Mouse (Mus musculus) midbrain, embryonic 15.5 days (tissue): ENCODE results near the gene Rrm1. TPM values are rescaled to one million over a fixed set of nuclear protein-coding genes. Genes with fewer than 3 reads are reported as not detected.
"Not testable (repeated sequence)": the region's sequence is repeated elsewhere in the genome, so short reads cannot be mapped to it uniquely, and the experiment has no call there.

ENCODE experiments used
- ATAC-seq: fragments of 200-750 bp; cut with Nextera tagmentation; replicated peaks from 2 replicates; pipeline ENCODE4 v1.8.0; 2017; ENCODE audit warnings: moderate TSS enrichment
- H3K27ac ChIP-seq: fragments of 300-500 bp; sonication (generic); 2 replicates; pipeline ENCODE4 v1.5.1; 2015; ENCODE audit warnings: mild to moderate bottlenecking, inconsistent platforms
- H3K27me3 ChIP-seq: fragments of 300-500 bp; sonication (generic); replicated peaks from 2 replicates; pipeline ENCODE4 v1.6.1; 2015; ENCODE audit warnings: inconsistent platforms
- H3K36me3 ChIP-seq: fragments of 300-500 bp; sonication (generic); replicated peaks from 2 replicates; pipeline ENCODE4 v1.6.1; 2015; ENCODE audit warnings: inconsistent platforms
- H3K4me1 ChIP-seq: fragments of 300-500 bp; sonication (generic); 2 replicates; pipeline ENCODE4 v1.6.1; 2015; ENCODE audit warnings: inconsistent platforms
- H3K4me2 ChIP-seq: fragments of 300-500 bp; sonication (generic); 2 replicates; pipeline ENCODE4 v1.6.1; 2015; ENCODE audit warnings: inconsistent platforms, mild to moderate bottlenecking, moderate library complexity
- H3K4me3 ChIP-seq: fragments of 300-500 bp; sonication (generic); 2 replicates; pipeline ENCODE4 v1.5.1; 2015; ENCODE audit warnings: mild to moderate bottlenecking, inconsistent platforms
- H3K9ac ChIP-seq: fragments of 300-500 bp; sonication (generic); 2 replicates; pipeline ENCODE4 v1.6.1; 2015; ENCODE audit warnings: mild to moderate bottlenecking, inconsistent platforms
- H3K9me3 ChIP-seq: fragments of 300-500 bp; sonication (generic); 2 replicates; pipeline ENCODE4 v1.6.1; 2016; ENCODE audit warnings: inconsistent platforms
- WGBS: fragments of 180-500 bp; shearing (Covaris S2); methylation state at CpG from one replicate; pipeline ENCODE4 v1.1.7; 2015; ENCODE audit warnings: mixed read lengths; 5-methylcytosine and 5-hydroxymethylcytosine counted together
- polyA plus RNA-seq: library from polyadenylated mRNA; unstranded; fragments of >200 nt; fragmentation: Nextera tagmentation; extraction: Ambion mirVana; gene quantifications from 2 replicates; pipeline ENCODE4 v1.2.1, GENCODE M21; 2015

Gene Rrm1
- 44.7 and 48.9 TPM in 2 replicates for polyA plus RNA-seq

DNA sequence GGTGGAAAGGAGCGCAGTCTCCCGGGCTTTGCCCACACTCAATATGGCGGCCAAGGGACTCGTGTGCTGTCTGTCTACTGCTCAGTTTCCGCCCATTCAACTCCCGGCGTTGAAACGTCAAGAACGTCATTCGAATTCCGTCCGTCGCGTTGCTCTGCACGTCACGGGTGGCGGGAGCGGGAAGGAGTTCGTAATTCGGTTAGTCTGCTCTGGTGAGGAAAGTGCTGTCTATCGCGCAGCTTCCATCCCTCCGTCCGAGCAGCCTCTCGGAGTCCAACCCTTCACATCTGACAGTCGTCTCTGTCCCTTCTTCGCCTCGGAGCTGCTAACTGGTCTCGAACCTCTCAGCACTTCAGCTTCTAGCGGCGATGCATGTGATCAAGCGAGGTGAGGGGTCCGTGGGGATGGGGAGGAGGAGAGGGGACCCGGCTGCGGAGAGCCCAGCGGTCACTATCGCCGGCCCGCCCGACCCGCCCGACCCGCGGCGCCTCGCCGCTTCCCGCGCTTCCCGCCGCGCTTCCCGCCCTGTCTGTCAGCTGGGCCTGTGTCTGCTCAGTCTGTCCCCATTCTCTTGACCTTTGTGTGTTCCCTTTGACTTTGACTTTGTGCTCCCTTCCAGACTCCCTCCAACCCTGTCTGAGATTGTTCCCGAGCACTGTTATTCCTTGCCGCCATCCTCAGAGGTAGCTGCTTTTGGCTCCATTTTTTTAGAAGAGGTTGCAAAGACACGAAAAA lies at the start of gene Rrm1:
Gene Rrm1 (plus strand): TSS at position 39 of the 735 bp plus-strand sequence.
- ATAC-seq = peak; percentile 100
- H3K4me3 ChIP-seq = peak within 1 kb of the TSS; percentile 76
- peak within 1 kb of the TSS; percentile 67 for H3K9ac ChIP-seq
- H3K4me1 ChIP-seq = peaks cover 17% of the 10 kb centered on the region
- under 1% methylated on average over 56 of the region's 56 CpGs for WGBS
- peak within 1 kb of the TSS; percentile 54 for H3K27ac ChIP-seq
- peaks cover 6% of the 10 kb centered on the region for H3K36me3 ChIP-seq
- H3K4me2 ChIP-seq = peak within 1 kb of the TSS; percentile 87
- H3K27me3 ChIP-seq = no peaks in the 10 kb centered on the region
- no peaks in the 10 kb centered on the region for H3K9me3 ChIP-seq

GRCm38 (mm10) chr7:102393898-102394297 lies 47.6 kb upstream of the Rrm1 start:
- Histone ChIP-seq H3K27me3 (no peaks in the 10 kb centered on the region), H3K36me3 (no peaks in the 10 kb centered on the region), H3K27ac (no peak overlapping the region), H3K9ac (no peak overlapping the region), H3K9me3 (no peaks in the 10 kb centered on the region), H3K4me3 (no peak overlapping the region), H3K4me1 (no peaks in the 10 kb centered on the region), H3K4me2 (no peak overlapping the region)
- 94% methylated on average over 2 of the region's 2 CpGs for WGBS
- ATAC-seq = no peak

DNA sequence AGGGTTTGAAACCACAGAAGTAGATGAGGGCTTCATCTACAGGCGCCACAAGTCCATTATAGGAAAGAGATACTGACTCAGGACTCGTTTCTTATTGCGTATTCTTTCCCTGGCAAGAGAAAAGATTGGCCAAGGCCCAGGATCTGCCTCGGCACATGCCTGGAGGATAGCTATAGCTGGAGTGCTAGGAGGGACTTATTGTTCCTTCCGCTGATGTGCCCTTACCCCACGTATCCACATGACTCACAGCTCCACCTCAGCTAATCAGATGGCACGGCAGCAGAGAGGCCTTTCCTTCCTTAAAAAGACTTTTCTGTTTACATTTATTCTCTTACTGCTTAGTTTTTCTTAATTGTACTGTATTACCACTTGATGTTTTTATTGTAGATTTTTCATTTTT lies 45.6 kb upstream of the Rrm1 start:
- Histone ChIP-seq H3K9ac (no peak overlapping the region), H3K36me3 (no peaks in the 10 kb centered on the region), H3K4me3 (no peak overlapping the region), H3K4me1 (no peaks in the 10 kb centered on the region), H3K4me2 (no peak overlapping the region), H3K9me3 (no peaks in the 10 kb centered on the region), H3K27me3 (no peaks in the 10 kb centered on the region), H3K27ac (no peak overlapping the region)
- WGBS = 84% methylated on average over 7 of the region's 7 CpGs
- no peak for ATAC-seq

GRCm38 (mm10) chr7:102396331-102396730 lies 45.2 kb upstream of the Rrm1 start:
- Histone ChIP-seq H3K9ac (no peak overlapping the region), H3K27me3 (no peaks in the 10 kb centered on the region), H3K9me3 (no peaks in the 10 kb centered on the region), H3K36me3 (no peaks in the 10 kb centered on the region), H3K4me3 (no peak overlapping the region), H3K4me1 (no peaks in the 10 kb centered on the region), H3K27ac (no peak overlapping the region), H3K4me2 (no peak overlapping the region)
- no peak for ATAC-seq
- 95% methylated on average over 3 of the region's 3 CpGs for WGBS

- ATAC-seq = no peak
- Histone ChIP-seq H3K27ac (no peak overlapping the region), H3K4me3 (no peak overlapping the region), H3K9ac (no peak overlapping the region), H3K4me2 (no peak overlapping the region), H3K36me3 (no peaks in the 10 kb centered on the region), H3K4me1 (no peaks in the 10 kb centered on the region), H3K9me3 (no peaks in the 10 kb centered on the region), H3K27me3 (no peaks in the 10 kb centered on the region)
- WGBS = 38% methylated on average over 3 of the region's 3 CpGs
Observed at GRCm38 (mm10) chr7:102399180-102399731, 42.2 kb upstream of the Rrm1 start.

DNA sequence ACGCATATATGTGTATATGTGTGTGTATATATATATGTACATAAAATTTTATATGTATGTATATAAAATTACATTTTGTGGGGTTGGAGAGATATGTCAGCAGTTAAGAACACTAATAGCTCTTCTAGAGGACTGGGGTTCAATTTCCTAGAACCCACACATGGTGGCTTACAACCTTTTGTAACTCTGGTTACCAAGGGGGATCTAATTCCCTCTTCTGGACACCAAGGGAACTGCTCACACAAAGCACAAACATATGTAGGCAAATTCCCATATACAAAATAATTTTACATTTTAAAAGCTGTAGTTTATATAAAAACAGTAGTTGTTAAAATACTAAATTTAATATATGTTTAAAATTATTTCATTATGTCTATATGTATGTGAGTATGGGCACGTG lies 37.4 kb upstream of the Rrm1 start:
- H3K9me3 ChIP-seq = no peaks in the 10 kb centered on the region
- H3K27me3 ChIP-seq = no peaks in the 10 kb centered on the region
- H3K4me3 ChIP-seq = no peak overlapping the region
- no peak for ATAC-seq
- H3K9ac ChIP-seq = no peak overlapping the region
- H3K4me2 ChIP-seq = no peak overlapping the region
- no peaks in the 10 kb centered on the region for H3K36me3 ChIP-seq
- no peak overlapping the region for H3K27ac ChIP-seq
- 90% methylated on average over 2 of the region's 2 CpGs for WGBS
- no peaks in the 10 kb centered on the region for H3K4me1 ChIP-seq

DNA sequence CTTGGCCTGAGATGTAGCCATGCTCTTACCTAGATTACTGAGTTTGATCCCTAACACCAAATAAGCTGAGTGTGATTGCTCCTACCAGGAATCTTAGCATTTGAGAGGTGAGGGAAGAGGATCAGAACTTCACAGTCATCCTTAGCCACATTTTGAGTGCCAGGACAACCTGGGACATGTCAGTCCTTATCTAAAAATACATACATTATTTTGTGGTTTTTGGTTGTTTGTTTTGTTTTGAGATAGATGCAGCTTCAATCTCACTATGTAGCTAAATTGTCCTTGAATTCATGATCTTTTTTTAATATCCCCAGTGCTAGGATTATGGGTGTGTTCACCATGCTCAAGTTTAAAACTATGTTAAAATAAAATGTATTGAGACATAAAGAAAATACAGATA lies 34.1 kb upstream of the Rrm1 start:
- Histone ChIP-seq H3K27ac (no peak overlapping the region), H3K27me3 (no peaks in the 10 kb centered on the region), H3K36me3 (no peaks in the 10 kb centered on the region), H3K4me2 (no peak overlapping the region), H3K4me1 (no peaks in the 10 kb centered on the region), H3K4me3 (no peak overlapping the region), H3K9me3 (no peaks in the 10 kb centered on the region), H3K9ac (no peak overlapping the region)
- ATAC-seq = no peak

DNA sequence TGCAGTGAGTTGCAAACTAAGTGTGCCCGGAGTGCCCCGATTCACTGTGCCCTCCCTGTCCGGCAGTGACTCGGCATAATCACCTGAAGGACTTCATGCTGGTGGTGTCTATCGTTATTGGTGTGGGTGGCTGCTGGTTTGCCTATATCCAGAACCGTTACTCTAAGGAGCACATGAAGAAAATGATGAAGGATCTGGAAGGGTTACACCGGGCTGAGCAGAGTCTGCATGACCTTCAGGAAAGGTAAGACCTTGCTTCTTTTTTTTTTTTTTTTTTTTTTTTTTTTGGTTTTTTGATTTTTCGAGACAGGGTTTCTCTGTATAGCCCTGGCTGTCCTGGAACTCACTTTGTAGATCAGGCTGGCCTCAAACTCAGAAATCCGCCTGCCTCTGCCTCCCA lies 26.2 kb upstream of the Rrm1 start:
- not testable (repeated sequence) for ATAC-seq, H3K27me3 ChIP-seq, H3K9me3 ChIP-seq, H3K36me3 ChIP-seq, H3K4me2 ChIP-seq, H3K4me3 ChIP-seq, H3K27ac ChIP-seq, H3K4me1 ChIP-seq, H3K9ac ChIP-seq
- WGBS = 93% methylated on average over 9 of the region's 9 CpGs

GRCm38 (mm10) chr7:102415841-102416240 lies 25.7 kb upstream of the Rrm1 start:
- Histone ChIP-seq H3K4me3 (no peak overlapping the region), H3K4me1 (no peaks in the 10 kb centered on the region), H3K4me2 (no peak overlapping the region), H3K9ac (no peak overlapping the region), H3K36me3 (no peaks in the 10 kb centered on the region), H3K9me3 (no peaks in the 10 kb centered on the region), H3K27ac (no peak overlapping the region), H3K27me3 (no peaks in the 10 kb centered on the region)
- ATAC-seq = no peak
- 43% methylated on average over 6 of the region's 6 CpGs for WGBS

- H3K27me3 ChIP-seq = no peaks in the 10 kb centered on the region
- H3K4me1 ChIP-seq = no peaks in the 10 kb centered on the region
- H3K9ac ChIP-seq = no peak overlapping the region
- ATAC-seq = peak; percentile 83
- no peaks in the 10 kb centered on the region for H3K36me3 ChIP-seq
- no peak overlapping the region for H3K4me3 ChIP-seq
- no peak overlapping the region for H3K27ac ChIP-seq
- H3K4me2 ChIP-seq = no peak overlapping the region
- 4% methylated on average over 4 of the region's 4 CpGs for WGBS
- H3K9me3 ChIP-seq = no peaks in the 10 kb centered on the region
Observed at GRCm38 (mm10) chr7:102417398-102417797, 24.1 kb upstream of the Rrm1 start.

DNA sequence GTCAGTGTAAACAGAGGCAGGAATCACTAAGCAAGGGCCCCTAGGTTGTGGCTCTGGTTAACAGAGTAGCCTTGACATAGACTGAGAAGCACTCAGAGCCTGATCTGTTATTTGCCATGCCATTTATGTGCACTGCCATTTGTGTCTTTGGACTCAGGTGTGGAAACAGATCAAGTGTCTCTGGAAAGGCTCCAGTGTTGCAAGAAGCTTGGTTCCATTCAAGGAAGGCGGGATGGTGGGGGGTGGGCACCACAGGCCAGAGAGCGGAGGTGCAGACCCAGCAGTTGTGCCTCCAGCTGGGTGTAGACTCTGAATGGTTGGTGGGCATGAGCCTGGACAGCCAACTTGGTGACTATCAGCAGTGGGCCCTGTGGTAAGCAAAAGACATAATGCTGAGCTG lies 19.5 kb upstream of the Rrm1 start:
- H3K4me1 ChIP-seq = no peaks in the 10 kb centered on the region
- no peaks in the 10 kb centered on the region for H3K36me3 ChIP-seq
- no peak for ATAC-seq
- H3K4me3 ChIP-seq = no peak overlapping the region
- no peaks in the 10 kb centered on the region for H3K9me3 ChIP-seq
- H3K4me2 ChIP-seq = no peak overlapping the region
- 96% methylated on average over 2 of the region's 2 CpGs for WGBS
- no peaks in the 10 kb centered on the region for H3K27me3 ChIP-seq
- no peak overlapping the region for H3K27ac ChIP-seq
- H3K9ac ChIP-seq = no peak overlapping the region

DNA sequence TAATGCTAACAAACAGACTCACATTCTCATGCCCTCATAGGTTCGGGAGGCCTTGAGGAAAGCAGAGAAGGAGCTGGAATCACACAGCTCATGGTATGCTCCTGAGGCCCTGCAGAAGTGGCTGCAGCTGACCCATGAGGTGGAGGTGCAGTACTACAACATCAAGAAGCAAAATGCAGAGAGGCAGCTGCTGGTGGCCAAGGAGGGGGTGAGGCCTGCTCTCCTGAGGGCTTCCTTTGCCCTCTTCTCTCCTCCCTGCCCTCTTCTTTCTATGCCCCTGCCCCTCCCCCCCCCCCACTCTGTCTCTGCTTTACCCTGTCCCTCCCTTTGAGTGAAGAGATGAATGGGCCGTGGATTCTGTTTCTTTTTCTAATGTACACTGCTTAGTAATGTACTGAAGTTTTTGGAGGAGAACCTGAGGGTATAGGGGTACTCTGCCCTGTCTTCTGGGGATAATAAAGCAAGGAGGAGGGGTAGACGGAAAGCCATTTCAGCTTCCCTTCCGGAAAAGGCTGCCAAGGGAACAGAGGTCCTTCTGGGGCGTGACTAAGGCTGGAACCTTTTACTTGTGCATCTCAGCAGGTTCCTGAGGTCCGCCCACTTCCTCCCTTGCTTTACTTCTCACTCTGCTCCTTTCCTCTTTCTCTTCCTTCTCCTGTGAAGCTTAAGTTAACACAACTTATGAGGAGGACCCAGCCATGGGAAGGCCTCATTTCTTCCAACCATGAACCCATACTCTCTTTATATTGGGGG lies 15.4 kb upstream of the Rrm1 start:
- H3K9ac ChIP-seq = no peak overlapping the region
- no peak overlapping the region for H3K4me2 ChIP-seq
- no peak overlapping the region for H3K4me3 ChIP-seq
- H3K36me3 ChIP-seq = no peaks in the 10 kb centered on the region
- 49% methylated on average over 6 of the region's 6 CpGs for WGBS
- H3K4me1 ChIP-seq = no peaks in the 10 kb centered on the region
- H3K9me3 ChIP-seq = no peaks in the 10 kb centered on the region
- no peaks in the 10 kb centered on the region for H3K27me3 ChIP-seq
- no peak overlapping the region for H3K27ac ChIP-seq
- ATAC-seq = no peak
